Mouse (Mus musculus) C2C12 (cell line): ENCODE results near the gene Lrp2bp. TPM values are rescaled to one million over a fixed set of nuclear protein-coding genes. Genes with fewer than 3 reads are reported as not detected.

Experiments
- H3K27me3 ChIP-seq: one replicate; pipeline ENCODE4 v1.6.1; 2011; ENCODE audit not compliant: control insufficient read depth, insufficient read depth, insufficient read length
- H3K36me3 ChIP-seq: one replicate; pipeline ENCODE4 v1.6.1; 2011; ENCODE audit not compliant: control insufficient read depth, insufficient read depth
- H3K4me3 ChIP-seq: one replicate; pipeline ENCODE4 v1.5.1; 2011; ENCODE audit warnings: mild to moderate bottlenecking, control low read depth; ENCODE audit not compliant: poor library complexity, insufficient read depth, severe bottlenecking
- H3K79me2 ChIP-seq: one replicate; pipeline ENCODE4 v1.6.1; 2011; ENCODE audit not compliant: control insufficient read depth, insufficient read depth
- H3K79me3 ChIP-seq: one replicate; pipeline ENCODE4 v1.6.1; 2011; ENCODE audit warnings: low read depth, control low read depth
- H3ac ChIP-seq: one replicate; pipeline ENCODE3; 2011; ENCODE audit warnings: low read depth; ENCODE audit not compliant: control insufficient read depth, insufficient read length
- CEBPB ChIP-seq: IDR thresholded peaks from one replicate; pipeline ENCODE4 v1.6.1; 2011; ENCODE audit warnings: low read depth, mild to moderate bottlenecking, control low read depth, moderate library complexity
- CTCF ChIP-seq: IDR thresholded peaks from one replicate; pipeline ENCODE4 v1.5.1; 2011; ENCODE audit not compliant: control insufficient read depth, insufficient read depth, insufficient read length
- FOSL1 ChIP-seq: IDR thresholded peaks from one replicate; pipeline ENCODE4 v1.8.0; 2011; ENCODE audit warnings: mild to moderate bottlenecking, low read length; ENCODE audit not compliant: poor library complexity, insufficient read depth, severe bottlenecking
- MAX ChIP-seq: IDR thresholded peaks from one replicate; pipeline ENCODE4 v1.6.1; 2011; ENCODE audit warnings: mild to moderate bottlenecking, control low read depth
- MYOD1 ChIP-seq: IDR thresholded peaks from one replicate; pipeline ENCODE4 v1.6.1; 2011; ENCODE audit warnings: low read depth; ENCODE audit not compliant: control insufficient read depth, insufficient read length
- MYOG ChIP-seq: IDR thresholded peaks from one replicate; pipeline ENCODE4 v1.6.1; 2011; ENCODE audit not compliant: control insufficient read depth, insufficient read length; ENCODE audit errors: extremely low read depth
- USF1 ChIP-seq: IDR thresholded peaks from one replicate; pipeline ENCODE4 v1.6.1; 2011; ENCODE audit warnings: low read depth, mild to moderate bottlenecking, control low read depth, moderate library complexity
- polyA plus RNA-seq: library from polyadenylated mRNA; unstranded; fragments of >200 nt; fragmentation: generic; extraction: Trizol; gene quantifications from one replicate; pipeline ENCODE4 v1.2.1, GENCODE M21; 2012; ENCODE audit warnings: missing spikeins

Gene Lrp2bp
- polyA plus RNA-seq, 1 experiment: 0.04 TPM

DNA sequence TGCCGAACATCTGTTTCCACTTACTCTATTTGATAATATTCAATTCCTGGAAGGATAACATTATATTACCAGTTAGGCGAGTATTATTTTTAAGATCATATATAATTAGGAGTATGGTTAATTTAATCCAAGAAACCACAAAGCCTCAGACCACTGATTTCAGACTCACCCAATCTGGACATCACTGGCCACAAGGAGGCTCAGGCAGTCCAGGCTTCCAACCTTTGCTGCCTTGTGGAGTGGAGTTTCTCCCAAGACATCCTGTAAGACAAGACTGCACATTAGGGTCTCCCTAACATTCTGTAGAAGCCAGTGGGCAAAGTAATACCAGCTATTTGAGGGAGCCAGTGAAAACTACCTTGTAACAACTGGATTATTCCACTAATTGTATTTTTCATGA lies 875 bp upstream of the Lrp2bp start:
- H3K4me3 ChIP-seq: no peak overlapping the region
- peaks cover 38% of the 10 kb centered on the region for H3K36me3 ChIP-seq
- no peaks in the 10 kb centered on the region for H3K79me2 ChIP-seq
- no peaks in the 10 kb centered on the region for H3K27me3 ChIP-seq
- H3K79me3 ChIP-seq: no peaks in the 10 kb centered on the region
- no peak overlapping the region for H3ac ChIP-seq
- TF ChIP-seq USF1 (no peak), CTCF (no peak), MYOD1 (no peak), FOSL1 (no peak), MAX (no peak), MYOG (no peak), CEBPB (no peak)

DNA sequence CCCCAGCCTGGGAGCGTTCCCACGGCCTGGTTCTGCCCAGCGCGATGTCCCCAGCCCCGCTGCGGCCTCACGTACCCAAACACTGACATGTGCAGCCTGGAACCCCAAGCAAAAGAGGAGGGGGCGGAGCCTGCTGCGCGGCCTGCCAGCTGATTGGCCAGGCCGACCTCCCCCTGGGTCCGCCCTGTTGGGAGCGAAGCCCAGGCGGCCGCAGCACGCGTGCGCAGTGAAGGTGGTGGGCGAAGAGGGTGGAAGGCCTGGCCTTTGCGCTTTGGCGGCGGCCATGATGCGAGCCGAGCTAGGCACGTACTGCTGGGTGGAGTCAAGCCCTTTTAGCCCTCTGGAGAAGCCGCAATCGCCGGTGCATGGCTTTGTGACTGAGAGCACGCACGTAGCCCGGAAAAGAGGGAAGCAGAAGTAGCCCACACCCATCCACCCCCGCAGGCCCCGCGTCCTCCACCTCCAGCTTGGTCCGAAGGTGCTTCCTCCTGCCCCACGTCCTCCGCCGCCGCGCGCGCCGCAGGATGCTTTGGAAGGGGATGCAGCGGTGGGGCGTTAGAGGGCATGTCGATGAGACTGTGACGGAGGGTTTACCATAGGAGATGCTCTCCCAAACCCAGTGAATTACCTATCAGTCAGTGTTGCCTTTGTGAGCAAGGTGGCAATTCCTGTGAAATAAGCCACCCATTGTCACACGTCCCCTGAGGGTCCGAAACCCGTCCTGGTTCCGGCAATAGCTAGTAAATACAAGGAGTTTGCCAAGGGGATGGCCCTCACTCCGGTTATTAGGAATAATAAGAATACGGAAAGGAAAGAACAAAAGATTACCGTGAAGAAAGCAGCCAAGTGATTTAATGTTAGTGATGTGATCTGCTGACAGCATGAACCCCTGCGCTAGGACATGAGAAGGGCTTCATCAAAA lies 942 bp downstream of the Lrp2bp start:
- Histone ChIP-seq H3ac (peak overlapping the region; percentile 76), H3K79me2 (no peaks in the 10 kb centered on the region), H3K79me3 (no peaks in the 10 kb centered on the region), H3K36me3 (peaks cover 25% of the 10 kb centered on the region), H3K4me3 (peak overlapping the region; percentile 34), H3K27me3 (no peaks in the 10 kb centered on the region)
- TF ChIP-seq MYOD1: no peak
- TF ChIP-seq MAX: peak; percentile 83

DNA sequence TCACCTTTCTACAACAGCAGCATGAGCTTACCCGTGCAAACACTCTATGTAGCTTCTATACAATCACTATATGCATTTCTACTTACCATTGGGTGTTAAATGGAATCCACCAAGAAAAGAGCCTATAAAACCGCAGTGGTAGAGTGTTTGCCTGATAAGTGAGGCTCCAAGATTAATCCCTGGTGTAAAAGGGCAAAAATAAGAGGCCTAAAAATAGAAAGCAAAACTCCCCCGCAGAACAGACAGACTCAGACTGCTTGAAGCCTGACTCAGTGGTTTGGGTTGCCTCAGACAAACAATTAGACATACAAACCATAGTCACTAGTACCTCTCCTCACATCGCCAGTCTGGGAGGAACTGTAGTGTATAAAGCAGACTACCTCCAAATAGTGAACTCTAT lies 6.5 kb downstream of the Lrp2bp start, which contains the start of gene Ankrd37:
TSS of gene Ankrd37 (minus strand) at position 112 of the 400 bp plus-strand sequence.
- Histone ChIP-seq H3K36me3 (no peaks in the 10 kb centered on the region), H3K27me3 (no peaks in the 10 kb centered on the region), H3K79me3 (no peaks in the 10 kb centered on the region), H3ac (no peak within 1 kb of the TSS), H3K4me3 (no peak within 1 kb of the TSS), H3K79me2 (no peaks in the 10 kb centered on the region)
- TF ChIP-seq CTCF (no peak), FOSL1 (no peak), MYOG (no peak), MYOD1 (no peak), CEBPB (no peak), MAX (no peak), USF1 (no peak)

DNA sequence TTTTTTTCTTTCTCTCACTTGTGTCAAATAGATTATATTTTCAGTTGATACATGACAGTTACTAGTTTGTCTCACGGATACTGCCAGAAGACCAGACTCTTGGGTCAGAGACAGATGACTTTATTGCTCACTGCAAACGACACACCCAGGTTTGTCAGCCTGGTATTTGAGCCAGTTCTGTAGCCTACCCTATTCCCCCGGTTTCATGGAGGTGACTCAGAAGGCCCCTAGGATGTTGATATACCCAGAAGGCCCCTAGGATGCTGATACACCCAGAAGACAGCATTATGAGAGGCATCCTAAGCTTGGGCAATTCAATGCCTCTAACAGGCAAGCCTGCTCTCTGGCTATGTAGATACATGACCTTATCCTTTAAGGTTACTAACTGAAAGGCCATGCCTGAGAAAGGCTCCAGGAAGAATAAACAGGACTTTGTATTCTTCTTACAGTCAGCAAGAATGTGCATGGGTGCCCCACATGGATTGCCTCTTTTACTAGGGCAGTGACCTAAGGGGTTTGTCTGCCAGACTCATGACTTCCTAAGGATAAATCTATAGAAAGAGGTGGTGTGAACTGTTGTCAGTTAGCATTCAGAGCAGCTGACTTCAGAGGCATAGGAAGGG lies 8.1 kb downstream of the Lrp2bp start:
- Histone ChIP-seq H3ac (no peak overlapping the region), H3K4me3 (no peak overlapping the region), H3K36me3 (no peaks in the 10 kb centered on the region), H3K79me2 (no peaks in the 10 kb centered on the region), H3K79me3 (no peaks in the 10 kb centered on the region), H3K27me3 (no peaks in the 10 kb centered on the region)
- no peak for TF ChIP-seq MAX
- TF ChIP-seq MYOD1: no peak
- no peak for TF ChIP-seq FOSL1
- no peak for TF ChIP-seq MYOG
- TF ChIP-seq CTCF: no peak
- TF ChIP-seq USF1: no peak
- no peak for TF ChIP-seq CEBPB

DNA sequence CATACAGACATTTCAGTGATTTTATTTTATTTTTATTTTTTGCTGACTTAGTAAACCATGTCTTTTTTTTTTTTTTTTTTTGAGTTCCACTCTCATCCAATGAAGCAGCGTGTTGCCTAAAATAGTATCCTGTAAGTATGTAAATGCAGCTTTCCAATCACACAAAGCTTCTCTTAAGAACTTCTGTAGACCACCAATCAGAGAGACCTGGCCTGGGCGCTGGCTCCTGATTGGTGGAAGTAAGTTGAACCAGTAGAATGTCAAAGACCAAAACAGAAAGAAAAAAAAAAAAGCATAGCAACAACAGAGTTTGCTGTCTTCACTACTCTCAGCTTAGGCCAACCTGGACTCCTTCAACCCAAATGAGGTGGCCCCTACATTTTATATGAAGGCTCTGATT lies 11.2 kb downstream of the Lrp2bp start:
- TF ChIP-seq MYOD1 (no peak), CEBPB (no peak), MAX (no peak), MYOG (no peak), FOSL1 (no peak), USF1 (no peak), CTCF (no peak)
- Histone ChIP-seq H3K36me3 (no peaks in the 10 kb centered on the region), H3K79me2 (no peaks in the 10 kb centered on the region), H3K4me3 (no peak overlapping the region), H3K79me3 (no peaks in the 10 kb centered on the region), H3ac (no peak overlapping the region), H3K27me3 (no peaks in the 10 kb centered on the region)
